Mouse (Mus musculus) midbrain, embryonic 10.5 days (tissue): ENCODE measurements around the gene Teddm1a. TPM values are rescaled to one million over a fixed set of nuclear protein-coding genes. Genes with fewer than 3 reads are reported as not detected.

Experiments used
- DNase-seq: peaks from one replicate; pipeline ENCODE4 v3.0.0-alpha.2; 2017; ENCODE audit warnings: low spot score
- H3K27ac ChIP-seq: fragments of 300-500 bp; sonication (generic); replicated peaks from 2 replicates; pipeline ENCODE4 v1.5.1; 2016; ENCODE audit warnings: mild to moderate bottlenecking
- H3K27me3 ChIP-seq: fragments of 300-500 bp; sonication (generic); 2 replicates; pipeline ENCODE4 v1.6.1; 2016; ENCODE audit warnings: low read depth, mild to moderate bottlenecking; ENCODE audit not compliant: poor library complexity, severe bottlenecking
- H3K36me3 ChIP-seq: fragments of 300-500 bp; sonication (generic); 2 replicates; pipeline ENCODE4 v1.6.1; 2016; ENCODE audit warnings: mild to moderate bottlenecking, moderate library complexity
- H3K4me1 ChIP-seq: fragments of 300-500 bp; sonication (generic); 2 replicates; pipeline ENCODE4 v1.6.1; 2016
- H3K4me3 ChIP-seq: fragments of 300-500 bp; sonication (generic); 2 replicates; pipeline ENCODE4 v1.5.1; 2016; ENCODE audit warnings: mild to moderate bottlenecking, moderate library complexity
- H3K9me3 ChIP-seq: fragments of 300-500 bp; sonication (generic); replicated peaks from 2 replicates; pipeline ENCODE4 v1.6.1; 2016; ENCODE audit warnings: mild to moderate bottlenecking
- WGBS: fragments of 180-500 bp; shearing (Covaris S2); methylation state at CpG from one replicate; pipeline ENCODE4 v1.1.7; 2016; 5-methylcytosine and 5-hydroxymethylcytosine counted together
- microRNA-seq: library from miRNA; unstranded; fragments of <30 nt; microRNA quantifications from one replicate; pipeline ENCODE4, GENCODE M21; 2017
- polyA plus RNA-seq: library from polyadenylated mRNA; unstranded; fragments of >200 nt; fragmentation: Nextera tagmentation; extraction: Ambion mirVana; gene quantifications from 2 replicates; pipeline ENCODE4 v1.2.1, GENCODE M21; 2016

The Teddm1a gene
- polyA plus RNA-seq, 1 experiment from 2014 or later, result not detected

DNA sequence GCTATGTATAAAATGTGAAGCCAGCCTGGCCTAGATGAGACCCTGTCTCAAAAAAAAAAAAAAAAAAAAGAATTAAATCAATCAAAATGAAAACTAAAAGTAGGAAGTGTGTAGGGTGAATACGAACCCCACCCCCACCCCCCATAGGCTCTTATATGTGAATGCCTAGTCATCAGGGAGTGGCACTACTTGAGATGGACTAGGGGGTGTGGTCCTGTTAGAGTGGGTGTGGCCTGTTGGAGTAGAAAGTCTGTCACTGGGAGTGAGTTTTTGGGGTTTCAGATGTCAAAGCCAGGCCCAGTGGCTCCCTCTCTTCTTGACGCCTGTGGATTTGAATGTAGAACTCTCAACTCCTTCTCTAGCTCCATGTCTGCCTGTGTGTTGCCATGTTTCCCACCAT is 45.5 kb downstream of the Teddm1a start:
- H3K4me3 ChIP-seq, result no peak overlapping the region
- no peak overlapping the region for H3K27ac ChIP-seq
- H3K4me1 ChIP-seq, result no peaks in the 10 kb centered on the region
- no peaks in the 10 kb centered on the region for H3K36me3 ChIP-seq
- 95% methylated on average over 2 of the region's 2 CpGs for WGBS
- DNase-seq, result no peak
- H3K27me3 ChIP-seq, result no peaks in the 10 kb centered on the region
- no peaks in the 10 kb centered on the region for H3K9me3 ChIP-seq

DNA sequence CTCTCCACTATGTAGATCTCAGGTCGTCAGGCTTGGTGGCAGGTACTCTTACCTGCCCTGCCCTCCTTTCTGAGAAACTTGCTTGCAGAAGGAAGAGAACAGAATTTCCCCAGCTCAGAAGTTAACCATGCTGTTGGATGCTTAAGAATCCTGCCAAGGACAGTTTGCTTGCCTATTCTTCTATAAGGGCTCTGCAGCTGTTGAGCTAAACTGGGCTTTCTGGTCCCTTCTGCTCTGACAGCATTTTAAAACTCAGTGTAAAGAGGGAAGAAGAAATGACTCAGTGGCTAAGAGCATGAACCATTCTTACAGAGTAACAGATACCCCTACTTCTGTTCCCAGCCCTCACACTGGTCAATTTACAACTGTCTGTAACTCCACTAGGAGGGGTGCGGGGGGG is 49.4 kb downstream of the Teddm1a start:
- Histone ChIP-seq H3K36me3 (no peaks in the 10 kb centered on the region), H3K4me1 (no peaks in the 10 kb centered on the region), H3K9me3 (no peaks in the 10 kb centered on the region), H3K4me3 (no peak overlapping the region), H3K27me3 (no peaks in the 10 kb centered on the region), H3K27ac (no peak overlapping the region)
- 90% methylated on average over 2 of the region's 2 CpGs for WGBS
- DNase-seq, result no peak

Small RNAs within 50 kb of the gene (microRNA-seq; reads per million reads assigned to microRNA genes)
- 29.9 reads per million, percentile 36 among the genes with 10 or more reads in this experiment for gene Mir8114

Other genes with a start within 250 kb of the Teddm1a start
- gene Rgs8, start 238.7 kb upstream of the Teddm1a start, polyA plus RNA-seq, result 8.3 and 15.1 TPM in 2 replicates
- gene Rgs16, start 151.4 kb upstream of the Teddm1a start, polyA plus RNA-seq, result 31.8 and 39.0 TPM in 2 replicates
- 10.1 and 20.3 TPM in 2 replicates for gene Rnasel, start 142.3 kb upstream of the Teddm1a start, polyA plus RNA-seq
- gene Rgsl1, start 47.6 kb upstream of the Teddm1a start, polyA plus RNA-seq, result not detected in 2 replicates
- 0.49 and 0.83 TPM in 2 replicates for gene Teddm1b, start 17.4 kb upstream of the Teddm1a start, polyA plus RNA-seq
- 130 and 133 TPM in 2 replicates for gene Glul, start 8.2 kb downstream of the Teddm1a start, polyA plus RNA-seq
- gene Teddm2, start 8.5 kb downstream of the Teddm1a start, polyA plus RNA-seq, result 0.39 and 0.42 TPM in 2 replicates